Mouse (Mus musculus) forebrain, postnatal 0 days (tissue): ENCODE measurements around the gene Uba2. TPM values are rescaled to one million over a fixed set of nuclear protein-coding genes. Genes with fewer than 3 reads are reported as not detected.

Source experiments
- ATAC-seq: fragments of 200-750 bp; cut with Nextera tagmentation; 2 replicates; pipeline ENCODE4 v1.8.0; 2017; ENCODE audit warnings: mild to moderate bottlenecking, moderate library complexity
- DNase-seq: peaks from one replicate; pipeline ENCODE4 v3.0.0-alpha.2; 2015
- H3K27ac ChIP-seq: fragments of 300-500 bp; sonication (generic); 2 replicates; pipeline ENCODE4 v1.5.1; 2014; ENCODE audit warnings: low read depth, mild to moderate bottlenecking, antibody characterized with exemption, low read length, moderate library complexity, mixed read lengths
- H3K27me3 ChIP-seq: fragments of 300-500 bp; sonication (generic); 2 replicates; pipeline ENCODE4 v1.6.1; 2014; ENCODE audit warnings: mild to moderate bottlenecking, low read length, mixed read lengths; ENCODE audit not compliant: insufficient read depth
- H3K36me3 ChIP-seq: fragments of 300-500 bp; sonication (generic); 2 replicates; pipeline ENCODE4 v1.6.1; 2014; ENCODE audit warnings: mild to moderate bottlenecking, moderate library complexity; ENCODE audit not compliant: insufficient read depth
- H3K4me1 ChIP-seq: fragments of 300-500 bp; sonication (generic); 2 replicates; pipeline ENCODE4 v1.6.1; 2014; ENCODE audit warnings: antibody characterized with exemption; ENCODE audit not compliant: insufficient read depth
- H3K4me2 ChIP-seq: fragments of 300-500 bp; sonication (generic); 2 replicates; pipeline ENCODE4 v1.6.1; 2014; ENCODE audit warnings: low read depth, mild to moderate bottlenecking, moderate library complexity
- H3K4me3 ChIP-seq: fragments of 300-500 bp; sonication (generic); 2 replicates; pipeline ENCODE4 v1.5.1; 2014; ENCODE audit warnings: low read depth, low read length, mixed read lengths
- H3K9ac ChIP-seq: fragments of 300-500 bp; sonication (generic); 2 replicates; pipeline ENCODE4 v1.6.1; 2014; ENCODE audit warnings: mild to moderate bottlenecking
- H3K9me3 ChIP-seq: fragments of 300-500 bp; sonication (generic); 2 replicates; pipeline ENCODE4 v1.6.1; 2016; ENCODE audit warnings: low read length
- CTCF ChIP-seq: sonication (generic); IDR thresholded peaks from 2 replicates; pipeline ENCODE4 v1.5.1; 2016; ENCODE audit warnings: antibody characterized with exemption, control low read depth, low read depth
- WGBS: fragments of 180-500 bp; shearing (Covaris S2); extraction: QIAGEN DNeasy Blood & Tissue Kit; methylation state at CpG from one replicate; pipeline ENCODE4 v1.1.7; 2014; 5-methylcytosine and 5-hydroxymethylcytosine counted together
- polyA plus RNA-seq: library from polyadenylated mRNA; unstranded; fragments of >200 nt; fragmentation: Nextera tagmentation; extraction: Ambion mirVana; gene quantifications from 2 replicates; pipeline ENCODE4 v1.2.1, GENCODE M21; 2015
- total RNA-seq: library from RNA; depleted of rRNA; stranded (reverse); fragments of >200 nt; gene quantifications from 2 replicates; pipeline ENCODE4 v1.2.3, GENCODE M21; 2014; rRNA removed

Gene Uba2
- total RNA-seq (179 and 196 TPM in 2 replicates), polyA plus RNA-seq (109 and 123 TPM in 2 replicates)

- peak within 1 kb of the TSS; percentile 85 for H3K27ac ChIP-seq
- H3K9ac ChIP-seq: peak within 1 kb of the TSS; percentile 86
- ATAC-seq: no peak
- H3K4me3 ChIP-seq: peak within 1 kb of the TSS; percentile 90
- TF ChIP-seq CTCF: no peak
- no peaks in the 10 kb centered on the region for H3K9me3 ChIP-seq
- H3K27me3 ChIP-seq: no peaks in the 10 kb centered on the region
- H3K4me1 ChIP-seq: peaks cover 8% of the 10 kb centered on the region; the same call in 1 of the 2 replicates
- WGBS: 80% methylated on average over 3 of the region's 3 CpGs
- no peak for DNase-seq
- H3K4me2 ChIP-seq: peak within 1 kb of the TSS; percentile 78
- H3K36me3 ChIP-seq: peaks cover 6% of the 10 kb centered on the region
These were observed at the start of gene Uba2 for GRCm38 (mm10) chr7:34169454-34169853. Uba2 (minus strand) TSS chr7:34169599.

- no peak for ATAC-seq
- 65% methylated on average over 1 of the region's 1 CpGs for WGBS
These were observed 49.1 kb upstream of the Uba2 start for GRCm38 (mm10) chr7:34218496-34218895.

GRCm38 (mm10) chr7:34216474-34216873 is 47.1 kb upstream of the Uba2 start:
- Histone ChIP-seq H3K4me2 (no peak overlapping the region), H3K27me3 (no peaks in the 10 kb centered on the region), H3K36me3 (peaks cover 80% of the 10 kb centered on the region), H3K9ac (no peak overlapping the region), H3K4me1 (no peaks in the 10 kb centered on the region), H3K9me3 (no peaks in the 10 kb centered on the region), H3K4me3 (no peak overlapping the region), H3K27ac (no peak overlapping the region)
- no peak for TF ChIP-seq CTCF
- ATAC-seq (no peak), DNase-seq (no peak)
- 93% methylated on average over 10 of the region's 10 CpGs for WGBS

More at GRCm38 (mm10) chr7:34218496-34218895, 49.1 kb upstream of the Uba2 start:
- Histone ChIP-seq H3K9me3 (no peaks in the 10 kb centered on the region), H3K4me1 (no peaks in the 10 kb centered on the region), H3K4me3 (no peak overlapping the region), H3K27ac (no peak overlapping the region), H3K9ac (no peak overlapping the region), H3K4me2 (no peak overlapping the region), H3K36me3 (peaks cover 79% of the 10 kb centered on the region), H3K27me3 (no peaks in the 10 kb centered on the region)
- no peak for DNase-seq
- no peak for TF ChIP-seq CTCF

- ATAC-seq (no peak), DNase-seq (no peak)
- H3K9me3 ChIP-seq: no peaks in the 10 kb centered on the region
- no peaks in the 10 kb centered on the region for H3K27me3 ChIP-seq
- H3K27ac ChIP-seq: no peak overlapping the region
- no peak for TF ChIP-seq CTCF
- no peak overlapping the region for H3K4me3 ChIP-seq
- no peak overlapping the region for H3K9ac ChIP-seq
- peaks cover 80% of the 10 kb centered on the region for H3K36me3 ChIP-seq
- H3K4me2 ChIP-seq: no peak overlapping the region
- 95% methylated on average over 9 of the region's 9 CpGs for WGBS
- H3K4me1 ChIP-seq: no peaks in the 10 kb centered on the region
These were observed 46.1 kb upstream of the Uba2 start for GRCm38 (mm10) chr7:34215481-34215880.

GRCm38 (mm10) chr7:34214644-34215043 is 45.2 kb upstream of the Uba2 start:
- H3K36me3 ChIP-seq: peaks cover 80% of the 10 kb centered on the region
- no peak overlapping the region for H3K4me3 ChIP-seq
- no peak overlapping the region for H3K9ac ChIP-seq
- ATAC-seq (no peak), DNase-seq (no peak)
- H3K9me3 ChIP-seq: no peaks in the 10 kb centered on the region
- H3K27ac ChIP-seq: no peak overlapping the region
- 89% methylated on average over 8 of the region's 8 CpGs for WGBS
- H3K4me1 ChIP-seq: no peaks in the 10 kb centered on the region
- TF ChIP-seq CTCF: no peak
- H3K4me2 ChIP-seq: no peak overlapping the region
- no peaks in the 10 kb centered on the region for H3K27me3 ChIP-seq

- H3K4me2 ChIP-seq: no peak overlapping the region
- no peaks in the 10 kb centered on the region for H3K9me3 ChIP-seq
- no peak overlapping the region for H3K4me3 ChIP-seq
- WGBS: 95% methylated on average over 7 of the region's 7 CpGs
- peaks cover 80% of the 10 kb centered on the region for H3K36me3 ChIP-seq
- no peak overlapping the region for H3K27ac ChIP-seq
- DNase-seq: no peak
- no peak overlapping the region for H3K9ac ChIP-seq
- H3K27me3 ChIP-seq: no peaks in the 10 kb centered on the region
- no peak for ATAC-seq
- no peaks in the 10 kb centered on the region for H3K4me1 ChIP-seq
- TF ChIP-seq CTCF: no peak
These were observed 43.9 kb upstream of the Uba2 start for GRCm38 (mm10) chr7:34213281-34213680.

GRCm38 (mm10) chr7:34208027-34208745 is 38.8 kb upstream of the Uba2 start:
- Histone ChIP-seq H3K4me1 (no peaks in the 10 kb centered on the region), H3K4me3 (no peak overlapping the region), H3K36me3 (peaks cover 93% of the 10 kb centered on the region), H3K27me3 (no peaks in the 10 kb centered on the region), H3K9ac (no peak overlapping the region), H3K27ac (no peak overlapping the region), H3K9me3 (no peaks in the 10 kb centered on the region), H3K4me2 (no peak overlapping the region)
- 0 out of 2 replicates have a peak, but pooled peaks have one; percentile 9 for TF ChIP-seq CTCF
- DNase-seq (no peak), ATAC-seq (no peak)
- WGBS: 90% methylated on average over 9 of the region's 9 CpGs
